Mouse (Mus musculus): ENCODE results near the gene 0610010K14Rik. TPM values are rescaled to one million over a fixed set of nuclear protein-coding genes. Genes with fewer than 3 reads are reported as not detected.

0610010K14Rik gene
- polyA plus RNA-seq, 1 experiment from 2014 or later: 140 TPM

DNA sequence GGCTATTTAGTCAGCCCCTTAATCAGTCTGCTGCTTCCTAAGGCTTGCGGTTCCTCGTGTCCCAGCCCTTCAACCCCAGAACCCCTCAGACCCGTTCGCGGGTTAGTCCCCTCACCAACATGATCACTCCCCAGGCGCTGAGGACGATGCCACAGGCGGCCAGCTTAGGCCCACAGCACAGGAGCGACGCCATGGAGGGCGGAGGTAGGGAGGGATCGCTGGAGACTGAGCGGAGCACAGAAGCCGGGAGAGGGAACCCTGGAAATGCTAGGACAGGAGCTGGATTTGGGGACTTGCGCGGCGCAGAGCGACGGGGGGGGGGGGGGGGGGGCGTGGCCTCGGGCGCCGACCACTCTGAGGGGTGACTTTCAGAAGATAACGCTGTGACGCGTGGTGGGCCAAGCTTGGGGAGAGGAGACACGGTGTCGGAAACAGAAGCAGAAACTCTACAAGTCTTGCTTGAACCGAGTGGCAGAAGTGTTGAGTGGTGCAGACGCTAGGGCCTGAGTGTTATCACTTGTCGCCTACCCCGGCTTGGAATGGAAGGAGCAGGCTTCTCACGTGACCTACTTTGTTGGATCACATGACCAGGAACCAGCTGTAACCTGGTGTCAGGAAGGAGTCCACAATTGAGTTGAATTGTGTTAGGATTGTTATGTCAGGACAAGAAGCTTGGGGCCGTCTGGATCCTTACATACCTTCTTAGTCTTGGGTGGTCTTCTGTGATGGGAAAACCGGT lies 2.0 kb upstream of the 0610010K14Rik start, which contains the start of the genes Gm21988 and Rnasek:
Gm21988 (minus strand) TSS at position 290 of the 739 bp plus-strand sequence.
Rnasek (minus strand) TSS at position 302 of the 739 bp plus-strand sequence.
- H3K4me1 ChIP-seq (replicated peaks; ENCODE audit: control insufficient read depth, insufficient read depth, low read length): peaks cover 30% of the 10 kb centered on the region
- H3K9me3 ChIP-seq (ENCODE audit: control insufficient read depth, low read length): no peaks in the 10 kb centered on the region
- no peaks in the 10 kb centered on the region for H3K27me3 ChIP-seq (replicated peaks; ENCODE audit: control insufficient read depth, insufficient read depth, low read length)
- peak within 1 kb of the TSS; percentile 97 for H3K27ac ChIP-seq (ENCODE audit: low read depth, low read length)
- peak within 1 kb of the TSS; percentile 92 for H3K4me2 ChIP-seq
- peak within 1 kb of the TSS; percentile 97 for H3K4me3 ChIP-seq (ENCODE audit: low read depth, low read length)
- DNase-seq (ENCODE audit: low spot score) (peak; percentile 87), ATAC-seq (replicated peaks; ENCODE audit: low FRiP score) (peak; percentile 40)
- 0% methylated on average over 27 of the region's 35 CpGs for WGBS
- H3K36me3 ChIP-seq (ENCODE audit: control insufficient read depth, insufficient read depth, low read length): peaks cover 7% of the 10 kb centered on the region; the same call in 1 of the 2 replicates
- peak within 1 kb of the TSS; percentile 95 for H3K9ac ChIP-seq (ENCODE audit: low read depth, low read length)

DNA sequence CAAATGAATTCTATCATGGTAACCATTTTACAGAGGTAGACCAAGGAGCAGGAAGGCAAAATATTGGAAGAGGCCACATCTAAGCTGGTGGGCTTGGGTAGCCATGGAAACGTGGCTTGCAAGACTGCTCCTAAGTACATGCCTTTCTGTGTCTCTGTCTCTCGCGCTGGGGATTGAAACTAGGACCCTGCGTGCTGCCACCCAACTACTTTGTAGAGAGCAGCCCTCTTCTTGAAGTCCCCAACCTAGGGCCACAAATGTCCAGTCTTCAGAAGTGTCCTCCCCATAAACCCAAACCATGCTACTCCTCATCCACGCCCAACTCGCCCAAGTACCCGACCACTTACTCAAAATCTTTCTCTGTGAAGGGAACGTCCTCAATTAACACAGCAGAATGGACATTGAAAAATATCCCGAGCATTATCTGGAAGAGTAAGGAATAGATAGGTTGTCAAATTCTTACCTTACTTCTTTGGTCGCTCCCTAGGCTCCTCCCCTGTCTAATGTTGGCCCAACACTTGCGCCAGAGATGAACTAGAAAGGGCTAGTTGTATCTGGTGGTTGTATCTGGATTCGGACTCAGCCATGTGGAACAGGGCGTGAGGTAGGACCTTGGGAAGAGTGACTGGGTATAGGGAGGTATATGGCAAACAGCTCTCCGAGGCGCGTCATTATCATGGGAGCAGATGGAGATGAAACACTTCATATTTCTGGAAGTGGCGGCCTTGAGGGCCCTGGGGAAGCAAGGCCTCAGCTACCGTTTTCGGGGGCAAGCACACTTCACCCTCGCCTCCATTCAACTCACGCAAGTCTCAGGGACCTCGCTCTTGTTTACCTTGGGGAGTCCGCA lies 1.1 kb upstream of the 0610010K14Rik start:
- 11% methylated on average over 23 of the region's 23 CpGs for WGBS
- ATAC-seq (replicated peaks; ENCODE audit: low FRiP score): no peak
- Histone ChIP-seq H3K4me1 (replicated peaks; ENCODE audit: control insufficient read depth, insufficient read depth, low read length) (peaks cover 34% of the 10 kb centered on the region), H3K9me3 (ENCODE audit: control insufficient read depth, low read length) (no peaks in the 10 kb centered on the region), H3K27ac (ENCODE audit: low read depth, low read length) (peak overlapping the region; percentile 97), H3K9ac (ENCODE audit: low read depth, low read length) (peak overlapping the region; percentile 95), H3K4me3 (ENCODE audit: low read depth, low read length) (peak overlapping the region; percentile 97), H3K36me3 (ENCODE audit: control insufficient read depth, insufficient read depth, low read length) (peaks cover 7% of the 10 kb centered on the region; the same call in 1 of the 2 replicates), H3K27me3 (replicated peaks; ENCODE audit: control insufficient read depth, insufficient read depth, low read length) (no peaks in the 10 kb centered on the region), H3K4me2 (peak overlapping the region; percentile 92)
- DNase-seq (ENCODE audit: low spot score): peak; percentile 53

DNA sequence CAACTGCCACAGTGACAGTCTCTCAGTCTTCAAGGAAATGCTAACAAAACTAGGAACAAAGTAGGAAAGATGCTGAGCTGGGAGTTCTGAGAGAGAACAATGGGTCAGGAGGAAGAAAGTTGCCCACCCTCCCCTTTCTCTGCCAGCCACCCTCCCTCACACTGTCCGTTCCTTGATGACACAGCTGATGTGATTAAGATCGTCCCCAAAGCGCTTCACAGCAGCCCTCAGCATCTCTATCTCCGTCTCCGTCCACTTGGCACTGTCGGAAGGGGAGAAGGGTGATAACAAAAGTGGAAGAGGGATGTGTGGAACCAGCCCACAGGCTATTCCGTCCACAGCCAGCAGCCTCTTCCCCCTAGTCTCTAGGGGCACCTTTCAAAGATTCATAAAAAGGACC lies 997 bp downstream of the 0610010K14Rik start:
- no peaks in the 10 kb centered on the region for H3K9me3 ChIP-seq (ENCODE audit: control insufficient read depth, low read length)
- WGBS: 19% methylated on average over 7 of the region's 7 CpGs
- DNase-seq (ENCODE audit: low spot score): peak; percentile 35
- no peak for ATAC-seq (replicated peaks; ENCODE audit: low FRiP score)
- H3K36me3 ChIP-seq (ENCODE audit: control insufficient read depth, insufficient read depth, low read length): peaks cover 7% of the 10 kb centered on the region; the same call in 1 of the 2 replicates
- peak overlapping the region; percentile 95 for H3K9ac ChIP-seq (ENCODE audit: low read depth, low read length)
- peaks cover 34% of the 10 kb centered on the region for H3K4me1 ChIP-seq (replicated peaks; ENCODE audit: control insufficient read depth, insufficient read depth, low read length)
- H3K27ac ChIP-seq (ENCODE audit: low read depth, low read length): peak overlapping the region; percentile 97
- H3K4me2 ChIP-seq: peak overlapping the region; percentile 92
- no peaks in the 10 kb centered on the region for H3K27me3 ChIP-seq (replicated peaks; ENCODE audit: control insufficient read depth, insufficient read depth, low read length)
- peak overlapping the region; percentile 97 for H3K4me3 ChIP-seq (ENCODE audit: low read depth, low read length)

DNA sequence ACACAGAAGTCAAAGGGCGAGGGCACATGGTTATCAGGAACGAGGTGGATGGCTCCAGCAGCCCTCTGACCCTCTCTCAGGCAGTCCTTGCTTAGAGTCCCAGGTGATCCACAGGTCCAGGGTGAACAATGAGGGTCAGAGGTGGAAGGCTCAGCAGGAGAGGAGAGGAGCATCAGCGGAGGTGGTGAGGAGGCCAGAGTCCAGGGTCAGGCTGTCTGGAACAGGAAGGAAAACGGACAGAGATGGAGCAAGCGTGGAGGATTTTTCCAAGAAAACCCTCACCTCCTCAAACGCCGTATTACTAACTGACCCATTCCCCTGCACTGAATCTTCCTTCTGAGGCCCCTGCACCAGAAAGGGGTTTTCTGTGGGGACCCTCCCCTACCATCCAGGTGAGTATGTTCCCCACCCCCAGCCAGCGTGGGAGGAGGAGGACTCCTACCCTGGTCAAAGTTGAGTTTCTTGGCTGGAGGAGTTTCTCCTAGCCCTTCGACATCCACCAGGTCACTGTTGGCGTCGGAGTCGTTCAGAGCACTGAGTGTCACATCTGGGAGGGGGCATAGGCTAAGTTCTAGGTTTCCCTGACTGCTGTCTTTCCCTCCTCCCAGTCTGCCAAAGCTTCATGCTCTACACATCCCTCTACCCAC lies 2.3 kb downstream of the 0610010K14Rik start:
- H3K4me1 ChIP-seq (replicated peaks; ENCODE audit: control insufficient read depth, insufficient read depth, low read length): peaks cover 33% of the 10 kb centered on the region
- WGBS: 85% methylated on average over 12 of the region's 12 CpGs

DNA sequence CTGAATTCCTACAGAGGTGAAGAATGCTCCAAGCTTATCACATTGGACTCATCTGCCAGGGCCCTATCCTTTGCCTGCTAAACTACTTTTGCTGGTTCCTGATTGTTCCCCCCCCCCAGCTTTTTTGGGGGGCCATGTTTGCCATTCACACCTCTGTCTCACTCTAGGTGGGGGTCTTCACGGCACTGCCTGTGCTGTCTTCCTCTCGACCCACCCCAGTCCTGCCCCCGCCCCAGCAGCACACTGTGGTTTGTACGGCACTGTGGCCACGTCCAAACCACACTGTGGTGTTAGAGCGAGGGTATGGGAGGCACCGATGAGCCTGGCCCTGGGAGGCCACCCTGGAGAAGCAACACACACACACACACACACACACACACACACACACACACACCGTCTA lies 3.2 kb downstream of the 0610010K14Rik start:
- H3K4me3 ChIP-seq (ENCODE audit: low read depth, low read length): no peak overlapping the region
- H3K27ac ChIP-seq (ENCODE audit: low read depth, low read length): no peak overlapping the region; the same call in 1 of the 2 replicates
- H3K9ac ChIP-seq (ENCODE audit: low read depth, low read length): no peak overlapping the region
- H3K4me1 ChIP-seq (replicated peaks; ENCODE audit: control insufficient read depth, insufficient read depth, low read length): peaks cover 37% of the 10 kb centered on the region
- no peak overlapping the region for H3K4me2 ChIP-seq
- H3K27me3 ChIP-seq (replicated peaks; ENCODE audit: control insufficient read depth, insufficient read depth, low read length): peaks cover 9% of the 10 kb centered on the region
- peaks cover 7% of the 10 kb centered on the region; the same call in 1 of the 2 replicates for H3K36me3 ChIP-seq (ENCODE audit: control insufficient read depth, insufficient read depth, low read length)
- WGBS: 52% methylated on average over 8 of the region's 8 CpGs
- H3K9me3 ChIP-seq (ENCODE audit: control insufficient read depth, low read length): no peaks in the 10 kb centered on the region
- ATAC-seq (replicated peaks; ENCODE audit: low FRiP score) (no peak), DNase-seq (ENCODE audit: low spot score) (no peak)

More for the DNA sequence above, 2.3 kb downstream of the 0610010K14Rik start:
- H3K4me2 ChIP-seq: no peak overlapping the region
- peaks cover under 1% of the 10 kb centered on the region; the same call in 1 of the 2 replicates for H3K27me3 ChIP-seq (replicated peaks; ENCODE audit: control insufficient read depth, insufficient read depth, low read length)
- peaks cover 7% of the 10 kb centered on the region; the same call in 1 of the 2 replicates for H3K36me3 ChIP-seq (ENCODE audit: control insufficient read depth, insufficient read depth, low read length)
- peak overlapping the region; percentile 39; the same call in 1 of the 2 replicates for H3K27ac ChIP-seq (ENCODE audit: low read depth, low read length)
- no peaks in the 10 kb centered on the region for H3K9me3 ChIP-seq (ENCODE audit: control insufficient read depth, low read length)
- H3K4me3 ChIP-seq (ENCODE audit: low read depth, low read length): no peak overlapping the region
- H3K9ac ChIP-seq (ENCODE audit: low read depth, low read length): no peak overlapping the region
- no peak for ATAC-seq (replicated peaks; ENCODE audit: low FRiP score)
- DNase-seq (ENCODE audit: low spot score): no peak

DNA sequence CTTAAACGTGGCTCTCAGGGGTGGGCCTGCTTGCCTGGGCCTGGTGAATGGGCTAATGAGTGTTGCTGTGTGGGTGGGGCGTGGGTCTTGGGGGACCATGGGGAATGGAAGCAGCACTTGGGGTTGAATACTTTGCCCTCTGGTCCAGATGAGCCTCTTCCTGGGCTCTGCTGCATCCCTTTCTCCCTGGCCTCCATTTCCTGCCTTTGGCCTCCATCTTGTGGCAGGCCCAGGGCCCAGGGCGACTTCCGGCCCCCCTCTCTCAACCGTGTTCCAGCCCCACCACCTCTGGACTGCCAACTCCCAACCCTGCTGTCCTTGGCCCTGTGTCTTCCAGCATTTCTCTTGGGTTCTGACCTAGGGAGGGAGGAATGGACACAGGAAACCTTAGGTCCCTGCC lies 3.7 kb downstream of the 0610010K14Rik start:
- Histone ChIP-seq H3K4me1 (replicated peaks; ENCODE audit: control insufficient read depth, insufficient read depth, low read length) (peaks cover 41% of the 10 kb centered on the region), H3K9me3 (ENCODE audit: control insufficient read depth, low read length) (no peaks in the 10 kb centered on the region), H3K36me3 (ENCODE audit: control insufficient read depth, insufficient read depth, low read length) (peaks cover 7% of the 10 kb centered on the region; the same call in 1 of the 2 replicates), H3K4me2 (no peak overlapping the region), H3K9ac (ENCODE audit: low read depth, low read length) (no peak overlapping the region), H3K27ac (ENCODE audit: low read depth, low read length) (no peak overlapping the region), H3K27me3 (replicated peaks; ENCODE audit: control insufficient read depth, insufficient read depth, low read length) (peaks cover 13% of the 10 kb centered on the region), H3K4me3 (ENCODE audit: low read depth, low read length) (no peak overlapping the region)
- ATAC-seq (replicated peaks; ENCODE audit: low FRiP score): no peak
- WGBS: 61% methylated on average over 5 of the region's 5 CpGs
- no peak for DNase-seq (ENCODE audit: low spot score)

DNA sequence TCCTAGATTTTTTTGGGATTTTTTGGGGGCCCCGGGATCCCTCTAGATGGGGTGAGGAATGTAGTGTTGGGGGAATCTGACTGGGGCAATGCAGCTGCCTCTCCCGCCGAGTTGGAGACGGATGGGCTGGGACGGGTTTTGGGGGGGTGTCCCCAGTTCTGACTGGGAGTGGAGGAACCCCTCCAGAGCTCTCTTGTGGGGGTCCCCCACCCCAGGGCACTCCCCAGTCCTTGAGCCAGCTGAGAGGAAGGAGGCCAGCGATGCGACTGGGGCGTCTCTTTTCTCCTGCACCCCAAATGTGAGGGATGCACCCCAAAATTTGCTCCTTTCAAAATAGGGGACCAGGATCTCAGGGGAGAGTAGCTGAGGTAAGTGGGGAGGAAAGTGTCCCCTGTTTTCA lies 4.7 kb downstream of the 0610010K14Rik start:
- no peak overlapping the region for H3K9ac ChIP-seq (ENCODE audit: low read depth, low read length)

DNA sequence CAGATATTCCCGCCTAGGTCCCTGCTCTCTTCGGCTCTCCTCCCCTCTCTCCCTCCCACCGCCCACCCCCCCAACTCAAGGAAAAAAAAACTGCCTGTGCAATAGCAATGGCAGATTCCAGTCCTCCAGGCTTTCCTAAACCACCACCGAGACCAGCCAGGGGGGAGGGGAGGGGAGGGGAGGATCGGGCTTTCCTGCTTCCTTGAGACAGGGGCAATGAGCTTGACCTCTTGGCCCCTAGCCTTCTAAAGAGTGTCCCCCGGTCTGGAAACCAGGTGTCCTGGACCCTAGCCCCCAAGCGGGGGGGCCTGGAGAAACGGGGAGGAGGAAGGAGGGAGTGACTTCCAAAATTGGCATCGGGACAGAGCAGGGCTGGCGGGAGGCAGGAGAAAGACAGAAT lies 5.2 kb downstream of the 0610010K14Rik start:
- peaks cover 43% of the 10 kb centered on the region for H3K4me1 ChIP-seq (replicated peaks; ENCODE audit: control insufficient read depth, insufficient read depth, low read length)
- H3K9me3 ChIP-seq (ENCODE audit: control insufficient read depth, low read length): no peaks in the 10 kb centered on the region
- H3K27ac ChIP-seq (ENCODE audit: low read depth, low read length): no peak overlapping the region
- H3K9ac ChIP-seq (ENCODE audit: low read depth, low read length): peak overlapping the region; percentile 56; the same call in 1 of the 2 replicates
- no peak for ATAC-seq (replicated peaks; ENCODE audit: low FRiP score)
- WGBS: 18% methylated on average over 10 of the region's 10 CpGs
- peak overlapping the region; percentile 60 for H3K4me2 ChIP-seq
- H3K4me3 ChIP-seq (ENCODE audit: low read depth, low read length): peak overlapping the region; percentile 35
- DNase-seq (ENCODE audit: low spot score): peak; percentile 58
- H3K27me3 ChIP-seq (replicated peaks; ENCODE audit: control insufficient read depth, insufficient read depth, low read length): peaks cover 28% of the 10 kb centered on the region
- peaks cover 7% of the 10 kb centered on the region; the same call in 1 of the 2 replicates for H3K36me3 ChIP-seq (ENCODE audit: control insufficient read depth, insufficient read depth, low read length)

More for the DNA sequence above, 4.7 kb downstream of the 0610010K14Rik start:
- H3K27ac ChIP-seq (ENCODE audit: low read depth, low read length): no peak overlapping the region
- peaks cover 43% of the 10 kb centered on the region for H3K4me1 ChIP-seq (replicated peaks; ENCODE audit: control insufficient read depth, insufficient read depth, low read length)
- DNase-seq (ENCODE audit: low spot score) (no peak), ATAC-seq (replicated peaks; ENCODE audit: low FRiP score) (no peak)
- H3K4me2 ChIP-seq: peak overlapping the region; percentile 60
- WGBS: 56% methylated on average over 8 of the region's 8 CpGs
- peaks cover 7% of the 10 kb centered on the region; the same call in 1 of the 2 replicates for H3K36me3 ChIP-seq (ENCODE audit: control insufficient read depth, insufficient read depth, low read length)
- peaks cover 24% of the 10 kb centered on the region for H3K27me3 ChIP-seq (replicated peaks; ENCODE audit: control insufficient read depth, insufficient read depth, low read length)
- no peaks in the 10 kb centered on the region for H3K9me3 ChIP-seq (ENCODE audit: control insufficient read depth, low read length)
- H3K4me3 ChIP-seq (ENCODE audit: low read depth, low read length): no peak overlapping the region
